Mouse (Mus musculus): ENCODE measurements around the gene 1700020D05Rik.
"Not testable (repeated sequence)": the region's sequence is repeated elsewhere in the genome, so short reads cannot be mapped to it uniquely, and the experiment has no call there.

Gene 1700020D05Rik

GRCm38 (mm10) chr19:5495353-5496051 is 8.1 kb downstream of the 1700020D05Rik start:
- intact Hi-C loops (cut with DNase I), result no loop called here

- intact Hi-C loops (cut with DNase I), result no loop called here
Observed at GRCm38 (mm10) chr19:5494314-5494713, 9.3 kb downstream of the 1700020D05Rik start.

- intact Hi-C loops (cut with DNase I), result not testable (repeated sequence)
Observed at GRCm38 (mm10) chr19:5493301-5493721, 10.3 kb downstream of the 1700020D05Rik start.

- intact Hi-C loops (cut with DNase I), result no loop called here
Observed at GRCm38 (mm10) chr19:5492641-5493040, 10.9 kb downstream of the 1700020D05Rik start.

GRCm38 (mm10) chr19:5490898-5491708 is 12.5 kb downstream of the 1700020D05Rik start:
- intact Hi-C loops (cut with DNase I), result no loop called here

GRCm38 (mm10) chr19:5490313-5490897 is 13.2 kb downstream of the 1700020D05Rik start, which contains the start of gene Cfl1:
Gene Cfl1, plus strand, starts transcription at chr19:5490455.
- intact Hi-C loops (cut with DNase I), result no loop called here

- intact Hi-C loops (cut with DNase I), result loop anchor here (5.0 kb wide), 1 partner anchor 57 kb away; no protein-coding TSS in a partner anchor
Observed at GRCm38 (mm10) chr19:5489721-5490120, 13.9 kb downstream of the 1700020D05Rik start.

GRCm38 (mm10) chr19:5488878-5489571 is 14.6 kb downstream of the 1700020D05Rik start:
- intact Hi-C loops (cut with DNase I), result loop anchor here (5.0 kb wide), 1 partner anchor 57 kb away; no protein-coding TSS in a partner anchor

- intact Hi-C loops (cut with DNase I), result loop anchor here (5.0 kb wide), 1 partner anchor 56 kb away; no protein-coding TSS in a partner anchor
Observed at GRCm38 (mm10) chr19:5487768-5488550, 15.6 kb downstream of the 1700020D05Rik start, which contains the start of gene Mus81. Gene Mus81, minus strand, starts transcription at chr19:5488402.

GRCm38 (mm10) chr19:5486771-5487170 is 16.8 kb downstream of the 1700020D05Rik start:
- intact Hi-C loops (cut with DNase I), result loop anchor here (5.0 kb wide), 1 partner anchor 54 kb away; no protein-coding TSS in a partner anchor

GRCm38 (mm10) chr19:5486286-5486685 is 17.3 kb downstream of the 1700020D05Rik start:
- intact Hi-C loops (cut with DNase I), result loop anchor here (5.0 kb wide), 1 partner anchor 54 kb away; no protein-coding TSS in a partner anchor

- intact Hi-C loops (cut with DNase I), result loop anchor here (5.0 kb wide), 1 partner anchor 54 kb away; no protein-coding TSS in a partner anchor
Observed at GRCm38 (mm10) chr19:5485821-5486220, 17.8 kb downstream of the 1700020D05Rik start.

- intact Hi-C loops (cut with DNase I), result loop anchor here (5.0 kb wide), 1 partner anchor 53 kb away; no protein-coding TSS in a partner anchor
Observed at GRCm38 (mm10) chr19:5485371-5485770, 18.2 kb downstream of the 1700020D05Rik start.

GRCm38 (mm10) chr19:5484496-5484895 is 19.1 kb downstream of the 1700020D05Rik start:
- intact Hi-C loops (cut with DNase I), result no loop called here

- intact Hi-C loops (cut with DNase I), result no loop called here
Observed at GRCm38 (mm10) chr19:5483386-5484359, 19.9 kb downstream of the 1700020D05Rik start.

- intact Hi-C loops (cut with DNase I), result no loop called here
Observed at GRCm38 (mm10) chr19:5481398-5481797, 22.2 kb downstream of the 1700020D05Rik start.

- intact Hi-C loops (cut with DNase I), result no loop called here
Observed at GRCm38 (mm10) chr19:5480016-5480415, 23.6 kb downstream of the 1700020D05Rik start.

- intact Hi-C loops (cut with DNase I), result no loop called here
Observed at GRCm38 (mm10) chr19:5477668-5478300, 25.8 kb downstream of the 1700020D05Rik start.
